Mouse (Mus musculus): Measurements from ENCODE around the gene Msantd2. TPM values are rescaled to one million over a fixed set of nuclear protein-coding genes. Genes with fewer than 3 reads are reported as not detected.

Gene Msantd2
- polyA plus RNA-seq, 1 experiment from 2014 or later, result 20.0 TPM

DNA sequence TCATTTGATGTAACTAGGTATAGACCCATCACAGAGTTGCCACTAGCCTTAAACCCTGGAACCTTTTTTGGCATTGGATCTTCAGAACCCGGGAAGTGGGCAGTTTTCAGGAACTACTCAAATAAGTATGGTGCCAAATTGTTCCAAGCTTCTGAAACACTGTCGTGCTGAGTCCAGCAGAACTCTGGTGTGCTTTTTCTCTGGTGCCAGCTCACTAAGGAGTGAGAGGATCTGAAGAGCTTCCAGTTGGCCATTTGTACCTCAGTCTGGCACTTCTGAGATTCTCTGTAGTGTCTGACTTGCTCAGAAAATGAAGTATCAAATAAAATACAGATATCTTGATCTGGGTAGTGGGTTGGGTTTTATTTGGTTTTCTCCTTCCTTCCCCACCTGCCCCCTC is 30.9 kb downstream of the Msantd2 start:
- H3K36me3 ChIP-seq (ENCODE audit: insufficient read depth, low read length), result peaks cover 10% of the 10 kb centered on the region
- 0 out of 2 replicates have a peak, but pooled peaks cover 3% of the 10 kb centered on the region for H3K4me1 ChIP-seq (ENCODE audit: insufficient read depth, low read length)
- no peaks in the 10 kb centered on the region for H3K27me3 ChIP-seq (ENCODE audit: insufficient read depth, low read length)
- no peak for ATAC-seq (ENCODE audit: low FRiP score, low TSS enrichment)
- WGBS, result 89% methylated on average over 2 of the region's 2 CpGs
- no peak overlapping the region for H3K27ac ChIP-seq (ENCODE audit: low read length)
- H3K9ac ChIP-seq (replicated peaks; ENCODE audit: low read length), result no peak overlapping the region
- H3K4me2 ChIP-seq (replicated peaks; ENCODE audit: low read depth, low read length), result no peak overlapping the region
- no peaks in the 10 kb centered on the region for H3K9me3 ChIP-seq (ENCODE audit: low read length)
- no peak overlapping the region for H3K4me3 ChIP-seq (ENCODE audit: low read length)

DNA sequence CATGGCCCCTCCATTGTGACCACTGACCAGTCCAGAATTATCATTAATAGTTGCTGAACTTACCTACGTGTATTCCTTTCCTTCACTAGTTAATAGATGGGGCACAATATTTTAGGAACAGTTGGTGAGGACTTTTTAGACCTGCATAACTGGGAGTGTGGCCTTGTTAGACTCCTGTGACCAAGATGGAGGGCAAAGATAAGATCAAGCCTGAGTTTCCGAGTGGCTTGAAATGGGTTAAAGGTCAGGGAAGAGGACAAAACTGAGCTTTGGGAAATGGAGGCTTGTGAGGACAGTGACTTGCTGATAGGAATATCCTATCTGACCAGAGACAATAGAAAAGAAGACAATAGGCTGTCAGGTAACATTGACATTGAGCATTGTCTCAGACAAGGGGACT is 36.3 kb downstream of the Msantd2 start:
- peaks cover 45% of the 10 kb centered on the region for H3K27me3 ChIP-seq (ENCODE audit: insufficient read depth, low read length)
- peaks cover 21% of the 10 kb centered on the region for H3K4me1 ChIP-seq (ENCODE audit: insufficient read depth, low read length)
- no peak overlapping the region for H3K9ac ChIP-seq (replicated peaks; ENCODE audit: low read length)
- WGBS, result 87% methylated on average over 2 of the region's 2 CpGs
- H3K27ac ChIP-seq (ENCODE audit: low read length), result no peak overlapping the region
- no peak overlapping the region for H3K4me3 ChIP-seq (ENCODE audit: low read length)
- H3K9me3 ChIP-seq (ENCODE audit: low read length), result no peaks in the 10 kb centered on the region
- peaks cover 9% of the 10 kb centered on the region for H3K36me3 ChIP-seq (ENCODE audit: insufficient read depth, low read length)
- H3K4me2 ChIP-seq (replicated peaks; ENCODE audit: low read depth, low read length), result no peak overlapping the region
- ATAC-seq (ENCODE audit: low FRiP score, low TSS enrichment), result no peak

DNA sequence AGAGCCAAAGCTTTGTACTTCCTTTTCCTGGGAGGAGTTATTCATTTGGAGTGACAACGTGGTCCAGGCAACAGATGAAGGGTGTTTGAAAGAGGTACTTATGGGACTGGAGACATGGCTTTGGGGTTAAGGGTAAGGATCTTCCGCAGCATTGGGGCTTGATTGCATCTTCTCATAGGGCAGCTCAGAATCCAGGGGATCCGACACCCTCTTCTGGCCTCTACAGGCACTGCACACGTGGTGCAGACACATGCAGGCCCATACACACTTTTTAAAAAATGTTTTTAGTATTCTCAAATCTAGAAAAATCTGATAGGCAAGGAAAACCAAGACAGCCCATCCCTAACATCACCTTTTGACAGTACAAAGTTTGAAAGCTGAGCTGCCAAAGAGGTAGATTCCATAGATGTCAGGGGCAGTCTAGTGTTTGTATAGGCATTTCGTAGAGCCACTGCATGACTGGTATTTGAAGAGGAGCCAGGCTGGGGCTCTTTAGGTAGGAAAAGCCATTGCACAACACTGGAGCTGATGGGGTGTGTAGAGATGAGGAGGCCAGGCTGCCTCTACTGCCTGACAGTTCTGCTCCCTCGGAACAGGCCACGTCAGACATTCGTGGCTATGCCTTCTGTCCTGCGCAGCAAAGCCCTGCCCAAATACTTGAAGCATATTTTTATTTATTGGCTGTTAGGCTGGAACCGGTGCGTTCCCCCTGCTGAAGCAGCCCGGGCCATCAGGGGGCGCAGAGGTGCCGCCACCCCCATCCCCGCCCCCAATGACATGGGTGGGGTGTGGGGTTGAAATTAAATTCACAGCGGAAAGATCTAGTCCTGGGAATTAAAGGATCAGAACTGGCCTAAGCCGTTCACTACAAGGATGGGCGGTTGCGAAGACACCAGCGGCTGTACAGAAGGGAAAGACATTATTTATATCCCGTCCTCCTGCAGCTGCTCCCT is 37.6 kb downstream of the Msantd2 start:
- Histone ChIP-seq H3K9me3 (ENCODE audit: low read length) (no peaks in the 10 kb centered on the region), H3K27me3 (ENCODE audit: insufficient read depth, low read length) (peaks cover 50% of the 10 kb centered on the region), H3K9ac (replicated peaks; ENCODE audit: low read length) (peak overlapping the region; percentile 19; the same call in 1 of the 2 replicates), H3K4me2 (replicated peaks; ENCODE audit: low read depth, low read length) (peak overlapping the region; percentile 56), H3K4me1 (ENCODE audit: insufficient read depth, low read length) (peaks cover 32% of the 10 kb centered on the region), H3K27ac (ENCODE audit: low read length) (0 out of 2 replicates have a peak overlapping the region, but pooled peaks have one; percentile 26), H3K36me3 (ENCODE audit: insufficient read depth, low read length) (peaks cover 9% of the 10 kb centered on the region), H3K4me3 (ENCODE audit: low read length) (peak overlapping the region; percentile 41)
- 24% methylated on average over 21 of the region's 21 CpGs for WGBS
- ATAC-seq (ENCODE audit: low FRiP score, low TSS enrichment), result no peak

DNA sequence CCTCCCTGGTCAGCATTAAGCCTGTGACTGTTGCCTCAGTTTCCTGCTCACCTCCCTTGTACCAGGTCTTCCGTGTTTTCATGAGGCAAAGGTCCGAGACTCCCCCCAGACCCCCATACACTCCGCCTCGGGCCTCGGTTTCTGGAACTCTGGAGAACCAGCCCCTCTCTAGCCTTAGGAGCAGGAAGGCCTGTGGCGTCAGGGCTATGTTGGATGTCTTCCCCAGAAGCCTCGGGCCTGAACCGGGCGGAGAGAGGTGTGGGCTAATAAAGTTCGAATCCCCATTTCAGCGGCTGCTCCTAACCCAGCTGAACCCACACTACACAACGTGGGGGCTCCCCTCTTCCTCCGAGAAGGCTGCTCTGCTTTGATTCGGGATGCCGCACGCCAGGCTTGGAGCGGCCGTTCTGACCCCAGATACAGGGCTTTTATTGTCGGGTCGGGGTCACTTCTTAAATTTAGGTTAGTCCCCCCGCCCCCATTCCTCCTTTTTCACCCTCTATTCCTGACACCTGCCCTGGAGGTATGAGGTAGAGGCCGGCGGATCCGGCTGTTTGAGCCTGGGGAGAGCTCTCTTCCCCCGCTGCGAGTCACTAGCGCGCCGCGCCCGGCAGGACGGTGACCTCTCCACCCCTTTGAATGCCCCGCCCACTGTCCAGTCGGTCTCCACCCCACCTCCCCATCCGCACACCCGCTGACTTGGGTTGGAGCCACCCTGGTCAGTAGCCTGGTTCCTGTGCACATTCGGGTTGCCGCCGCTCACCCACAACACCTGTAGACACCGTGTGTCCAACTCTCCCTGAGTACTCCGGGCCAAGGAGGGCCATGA is 38.5 kb downstream of the Msantd2 start, which contains the start of gene Esam:
Gene Esam, plus strand, starts transcription at position 683 of the 829 bp plus-strand sequence.
- peak within 1 kb of the TSS; percentile 56 for H3K9ac ChIP-seq (replicated peaks; ENCODE audit: low read length)

DNA sequence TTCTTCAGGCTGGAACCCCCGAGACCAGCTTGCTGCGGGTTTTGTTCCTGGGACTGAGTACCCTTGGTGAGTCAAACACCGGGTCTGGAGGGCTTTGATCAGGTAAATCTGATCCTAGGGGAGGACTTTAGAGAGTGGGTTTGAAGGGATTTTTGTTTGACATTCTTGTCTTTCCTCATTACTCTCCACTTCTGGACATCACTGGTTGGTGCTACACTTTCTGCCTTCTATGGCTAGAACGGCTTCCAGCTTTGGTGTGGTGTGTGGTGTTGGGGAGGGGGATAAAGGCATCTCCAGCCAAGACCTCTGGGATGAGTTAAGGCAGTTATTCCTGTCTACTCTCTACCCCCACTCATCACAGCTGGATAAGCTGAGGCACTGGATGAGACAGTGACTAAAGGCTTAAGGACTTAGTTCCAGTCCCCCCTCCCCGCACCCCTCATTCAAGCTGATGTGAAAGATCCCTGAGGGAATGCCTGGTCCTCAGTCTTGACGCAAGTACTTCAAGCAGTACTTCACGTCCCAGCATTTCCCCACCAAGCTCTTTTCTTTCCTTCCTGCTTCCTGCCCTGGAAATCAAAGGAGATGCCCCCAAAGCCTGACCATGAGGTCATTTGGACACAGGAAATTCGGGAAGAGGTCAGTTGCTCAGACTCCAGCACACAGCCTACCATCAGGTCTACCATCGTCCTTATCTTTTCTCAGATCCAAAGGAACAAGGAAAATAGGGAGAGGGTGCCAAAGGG is 39.3 kb downstream of the Msantd2 start:
- Histone ChIP-seq H3K36me3 (ENCODE audit: insufficient read depth, low read length) (peaks cover 4% of the 10 kb centered on the region), H3K9ac (replicated peaks; ENCODE audit: low read length) (peak overlapping the region; percentile 56), H3K27me3 (ENCODE audit: insufficient read depth, low read length) (peaks cover 52% of the 10 kb centered on the region), H3K27ac (ENCODE audit: low read length) (peak overlapping the region; percentile 83), H3K4me3 (ENCODE audit: low read length) (peak overlapping the region; percentile 41), H3K9me3 (ENCODE audit: low read length) (no peaks in the 10 kb centered on the region), H3K4me2 (replicated peaks; ENCODE audit: low read depth, low read length) (peak overlapping the region; percentile 56), H3K4me1 (ENCODE audit: insufficient read depth, low read length) (peaks cover 32% of the 10 kb centered on the region)
- ATAC-seq (ENCODE audit: low FRiP score, low TSS enrichment), result no peak
- 33% methylated on average over 9 of the region's 9 CpGs for WGBS

More for the DNA sequence above, 38.5 kb downstream of the Msantd2 start, which contains the start of gene Esam:
- WGBS, result 3% methylated on average over 41 of the region's 41 CpGs
- Histone ChIP-seq H3K4me3 (ENCODE audit: low read length) (peak within 1 kb of the TSS; percentile 41), H3K27me3 (ENCODE audit: insufficient read depth, low read length) (peaks cover 50% of the 10 kb centered on the region), H3K4me2 (replicated peaks; ENCODE audit: low read depth, low read length) (peak within 1 kb of the TSS; percentile 56), H3K36me3 (ENCODE audit: insufficient read depth, low read length) (peaks cover 8% of the 10 kb centered on the region), H3K27ac (ENCODE audit: low read length) (peak within 1 kb of the TSS; percentile 83), H3K4me1 (ENCODE audit: insufficient read depth, low read length) (peaks cover 32% of the 10 kb centered on the region), H3K9me3 (ENCODE audit: low read length) (no peaks in the 10 kb centered on the region)
- peak; percentile 42 for ATAC-seq (ENCODE audit: low FRiP score, low TSS enrichment)

DNA sequence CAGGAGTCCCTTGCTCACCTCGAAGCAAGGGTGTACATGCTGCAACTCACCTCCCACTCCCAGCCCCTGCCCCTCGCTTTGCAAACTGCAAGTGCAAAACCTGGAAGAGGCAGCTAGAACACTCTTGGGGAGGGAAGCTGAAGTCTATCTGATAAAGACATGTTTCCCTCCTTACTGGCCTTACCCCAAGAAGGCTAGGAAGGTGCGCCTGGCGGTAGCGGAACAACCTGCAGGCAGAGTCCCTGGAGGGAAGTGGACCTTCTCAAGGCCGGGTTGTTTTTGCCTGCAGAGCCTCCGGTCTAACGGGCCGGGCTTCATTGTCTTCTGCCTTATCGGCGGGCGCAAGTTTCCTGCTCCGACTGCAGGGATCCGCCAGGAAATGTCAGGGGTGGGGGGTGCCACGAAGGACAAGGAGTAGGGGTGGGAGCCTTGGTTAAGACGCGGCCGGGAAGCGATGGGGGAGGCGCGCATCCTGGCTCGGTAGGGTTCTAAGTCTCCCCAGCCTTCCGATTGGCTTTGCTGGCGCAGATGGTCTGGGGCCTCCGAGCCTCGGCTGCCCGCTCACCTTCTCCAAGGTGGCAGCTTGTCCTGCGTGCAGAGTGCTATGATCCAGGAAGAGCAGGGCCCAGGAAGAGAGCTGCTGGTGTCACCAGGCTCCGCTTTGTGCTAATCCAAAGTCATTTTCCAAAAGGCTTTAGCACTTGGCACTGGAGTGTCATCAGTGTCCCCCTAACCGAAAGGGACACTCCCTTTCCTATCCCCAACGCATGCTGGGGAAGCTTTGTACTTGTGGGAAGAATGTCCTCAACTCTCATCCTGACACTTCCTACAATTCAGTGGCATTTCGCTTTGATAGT is 41.1 kb downstream of the Msantd2 start:
- H3K27ac ChIP-seq (ENCODE audit: low read length), result peak overlapping the region; percentile 87
- peak overlapping the region; percentile 56 for H3K4me2 ChIP-seq (replicated peaks; ENCODE audit: low read depth, low read length)
- peak; percentile 71 for ATAC-seq (ENCODE audit: low FRiP score, low TSS enrichment)
- H3K36me3 ChIP-seq (ENCODE audit: insufficient read depth, low read length), result peaks cover 2% of the 10 kb centered on the region; the same call in 1 of the 2 replicates
- H3K9me3 ChIP-seq (ENCODE audit: low read length), result no peaks in the 10 kb centered on the region
- peak overlapping the region; percentile 56 for H3K9ac ChIP-seq (replicated peaks; ENCODE audit: low read length)
- WGBS, result 1% methylated on average over 32 of the region's 32 CpGs
- peaks cover 52% of the 10 kb centered on the region for H3K27me3 ChIP-seq (ENCODE audit: insufficient read depth, low read length)
- H3K4me1 ChIP-seq (ENCODE audit: insufficient read depth, low read length), result peaks cover 32% of the 10 kb centered on the region
- peak overlapping the region; percentile 41 for H3K4me3 ChIP-seq (ENCODE audit: low read length)

DNA sequence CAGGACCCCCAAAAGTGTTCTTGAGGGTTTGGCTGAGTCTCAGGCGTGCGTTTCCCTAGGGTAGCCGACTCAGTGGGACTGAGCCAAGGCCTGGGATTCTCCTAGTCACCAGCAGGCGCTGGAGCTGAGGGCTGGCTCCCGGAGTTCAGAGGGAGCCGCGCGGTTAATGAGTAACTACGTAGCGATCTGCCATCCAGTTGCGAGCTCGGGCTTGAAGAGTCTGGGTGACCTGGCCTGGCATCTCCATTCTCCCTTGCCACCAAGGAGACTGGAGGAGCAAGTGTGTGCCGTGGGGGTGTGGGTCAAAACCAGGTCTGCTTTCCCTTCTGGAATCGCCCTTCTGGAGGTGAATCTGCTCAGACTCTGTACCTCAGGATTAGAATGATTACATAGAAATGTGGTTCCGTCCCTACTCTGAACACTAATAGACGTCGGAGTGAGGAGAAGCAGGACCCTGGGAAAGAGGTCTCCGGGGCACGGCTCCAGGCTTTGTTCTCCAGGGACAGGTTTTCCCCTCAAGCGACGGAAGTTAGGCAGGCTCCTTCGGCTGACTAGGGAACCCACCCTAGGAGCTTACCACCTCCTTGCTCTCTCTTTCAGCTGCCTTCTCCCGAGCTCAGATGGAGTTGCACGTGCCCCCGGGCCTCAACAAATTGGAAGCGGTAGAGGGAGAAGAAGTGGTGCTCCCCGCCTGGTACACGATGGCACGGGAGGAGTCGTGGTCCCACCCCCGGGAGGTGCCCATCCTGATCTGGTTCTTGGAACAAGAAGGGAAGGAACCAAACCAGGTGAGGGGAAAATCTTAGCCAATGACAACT is 42.0 kb downstream of the Msantd2 start:
- peak overlapping the region; percentile 56 for H3K9ac ChIP-seq (replicated peaks; ENCODE audit: low read length)
- peaks cover 32% of the 10 kb centered on the region for H3K4me1 ChIP-seq (ENCODE audit: insufficient read depth, low read length)
- H3K36me3 ChIP-seq (ENCODE audit: insufficient read depth, low read length), result no peaks in the 10 kb centered on the region; the same call in none of the 2 replicates
- H3K27me3 ChIP-seq (ENCODE audit: insufficient read depth, low read length), result peaks cover 51% of the 10 kb centered on the region
- no peaks in the 10 kb centered on the region for H3K9me3 ChIP-seq (ENCODE audit: low read length)
- WGBS, result 2% methylated on average over 31 of the region's 31 CpGs
- H3K4me2 ChIP-seq (replicated peaks; ENCODE audit: low read depth, low read length), result peak overlapping the region; percentile 56
- peak overlapping the region; percentile 41 for H3K4me3 ChIP-seq (ENCODE audit: low read length)
- peak overlapping the region; percentile 87 for H3K27ac ChIP-seq (ENCODE audit: low read length)
- peak; percentile 86 for ATAC-seq (ENCODE audit: low FRiP score, low TSS enrichment)

DNA sequence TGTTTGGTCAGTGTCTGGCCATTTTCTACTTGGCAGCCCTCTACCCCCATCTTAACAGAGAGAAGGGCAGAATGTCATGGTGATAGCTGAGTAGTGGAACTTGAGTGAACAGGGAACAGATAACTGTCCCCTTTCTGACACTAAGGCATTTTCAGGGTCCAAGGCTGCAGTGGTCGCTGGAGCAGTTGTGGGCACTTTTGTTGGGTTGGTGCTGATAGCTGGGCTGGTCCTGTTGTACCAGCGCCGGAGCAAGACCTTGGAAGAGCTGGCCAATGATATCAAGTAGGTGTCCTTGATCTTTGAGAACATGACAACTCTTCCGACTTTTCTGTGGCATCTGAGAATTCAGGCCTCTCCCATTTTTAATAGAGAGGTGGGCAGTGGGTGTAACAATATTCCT is 47.7 kb downstream of the Msantd2 start:
- WGBS, result 88% methylated on average over 4 of the region's 4 CpGs
- no peaks in the 10 kb centered on the region for H3K9me3 ChIP-seq (ENCODE audit: low read length)
- no peak overlapping the region for H3K4me3 ChIP-seq (ENCODE audit: low read length)
- no peak for ATAC-seq (ENCODE audit: low FRiP score, low TSS enrichment)
- H3K9ac ChIP-seq (replicated peaks; ENCODE audit: low read length), result no peak overlapping the region
- peaks cover 2% of the 10 kb centered on the region; the same call in 1 of the 2 replicates for H3K27me3 ChIP-seq (ENCODE audit: insufficient read depth, low read length)
- no peaks in the 10 kb centered on the region for H3K4me1 ChIP-seq (ENCODE audit: insufficient read depth, low read length)
- H3K4me2 ChIP-seq (replicated peaks; ENCODE audit: low read depth, low read length), result no peak overlapping the region
- H3K36me3 ChIP-seq (ENCODE audit: insufficient read depth, low read length), result no peaks in the 10 kb centered on the region; the same call in 1 of the 2 replicates
- H3K27ac ChIP-seq (ENCODE audit: low read length), result no peak overlapping the region

Measured in kidney, embryonic 16.5 days (tissue).